Mouse (Mus musculus) neural tube, postnatal 0 days (tissue): ENCODE measurements around the gene Rpl9-ps1. TPM values are rescaled to one million over a fixed set of nuclear protein-coding genes. Genes with fewer than 3 reads are reported as not detected.

Experiments
- polyA plus RNA-seq: library from polyadenylated mRNA; unstranded; fragments of >200 nt; fragmentation: Nextera tagmentation; extraction: Ambion mirVana; gene quantifications from 2 replicates; pipeline ENCODE4 v1.2.1, GENCODE M21; 2015

The Rpl9-ps1 gene
- polyA plus RNA-seq = not detected in 2 replicates

GRCm38 (mm10) chr11:83645521-83645920, at the start of gene Rpl9-ps1:
Gene Rpl9-ps1 (minus strand): TSS chr11:83645621.

GRCm38 (mm10) chr11:83662204-83662603, 16.8 kb upstream of the Rpl9-ps1 start, which contains the start of gene Ccl4:
Gene Ccl4 (plus strand): TSS chr11:83662584.

GRCm38 (mm10) chr11:83649305-83649841, 4.0 kb upstream of the Rpl9-ps1 start, which contains the start of gene Ccl3:
Gene Ccl3 (minus strand): TSS chr11:83649355.

Other genes starting within 250 kb of the Rpl9-ps1 start
- gene Rasl10b, start 236.5 kb downstream of the Rpl9-ps1 start, polyA plus RNA-seq = 61.6 and 64.0 TPM in 2 replicates
- 0.75 and 0.96 TPM in 2 replicates for gene Gas2l2, start 216.2 kb downstream of the Rpl9-ps1 start, polyA plus RNA-seq
- gene 1700020L24Rik, start 207.9 kb downstream of the Rpl9-ps1 start, polyA plus RNA-seq = 0.43 and 0.75 TPM in 2 replicates
- gene Mmp28, start 182.6 kb downstream of the Rpl9-ps1 start, polyA plus RNA-seq = 3.4 and 3.7 TPM in 2 replicates
- 11.8 and 12.4 TPM in 2 replicates for gene Taf15, start 172.5 kb downstream of the Rpl9-ps1 start, polyA plus RNA-seq
- gene Heatr9, start 123.4 kb downstream of the Rpl9-ps1 start, polyA plus RNA-seq = not detected in 2 replicates
- 0.97 TPM in 1 of 2 replicates, not detected in the other for gene Ccl5, start 115.1 kb downstream of the Rpl9-ps1 start, polyA plus RNA-seq
- 4.3 and 5.3 TPM in 2 replicates for gene Ccl9, start 67.0 kb downstream of the Rpl9-ps1 start, polyA plus RNA-seq
- gene Ccl6, start 52.5 kb downstream of the Rpl9-ps1 start, polyA plus RNA-seq = 7.3 and 8.0 TPM in 2 replicates
- gene Ccl3, start 3.7 kb upstream of the Rpl9-ps1 start, polyA plus RNA-seq = 1.6 and 2.7 TPM in 2 replicates
- 1.9 TPM in 2 replicates for gene Ccl4, start 17.0 kb upstream of the Rpl9-ps1 start, polyA plus RNA-seq
- 4.1 and 5.1 TPM in 2 replicates for gene Wfdc17, start 58.4 kb upstream of the Rpl9-ps1 start, polyA plus RNA-seq
- not detected in 2 replicates for gene Wfdc18, start 63.4 kb upstream of the Rpl9-ps1 start, polyA plus RNA-seq
- gene Wfdc21, start 101.3 kb upstream of the Rpl9-ps1 start, polyA plus RNA-seq = 1.1 TPM in 1 of 2 replicates, not detected in the other
- gene Heatr6, start 108.1 kb upstream of the Rpl9-ps1 start, polyA plus RNA-seq = 23.4 and 26.1 TPM in 2 replicates
- 0.89 and 0.95 TPM in 2 replicates for gene Hnf1b, start 204.4 kb upstream of the Rpl9-ps1 start, polyA plus RNA-seq